Mouse (Mus musculus): Measurements from ENCODE around the gene Rtn4rl2. TPM values are rescaled to one million over a fixed set of nuclear protein-coding genes. Genes with fewer than 3 reads are reported as not detected.

Rtn4rl2 gene
- total RNA-seq, 2 experiments from 2014 or later = 99.5 to 113 TPM

DNA sequence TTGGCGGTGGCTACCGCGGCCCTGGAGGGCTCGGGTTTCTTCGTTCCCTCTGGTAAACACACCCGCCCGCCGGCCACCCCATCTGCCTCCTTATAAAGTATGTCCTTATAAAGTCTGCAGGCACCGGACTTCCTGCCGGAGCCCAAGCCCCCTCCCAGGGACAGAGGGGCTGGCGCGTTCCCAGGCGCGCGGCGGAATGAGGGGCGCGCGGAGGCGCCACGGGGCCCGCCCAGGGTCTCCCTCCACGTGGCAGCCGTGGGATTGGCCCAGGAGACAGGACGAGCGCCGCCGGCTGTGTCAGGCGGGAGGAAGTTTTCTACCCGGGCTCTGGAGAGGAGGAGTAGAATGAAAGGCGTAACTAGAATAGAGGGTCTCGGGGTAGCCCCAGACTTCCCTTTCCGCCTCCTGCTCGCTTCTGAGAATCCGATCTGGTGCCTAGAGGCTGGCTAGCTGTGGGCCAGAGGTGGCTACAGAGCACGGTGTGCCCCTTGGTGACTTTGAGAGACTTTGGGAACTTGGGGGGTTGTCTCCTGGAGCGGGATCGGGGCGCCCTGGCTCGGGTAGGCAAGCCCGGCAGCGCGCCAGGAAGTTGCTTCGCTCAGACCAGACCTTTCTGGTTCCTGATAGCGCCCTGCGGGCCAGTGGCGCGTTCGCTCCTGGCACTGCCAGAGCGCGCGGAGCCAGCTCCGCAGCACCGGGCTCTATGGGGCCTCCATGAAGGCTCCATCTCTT is 46.3 kb downstream of the Rtn4rl2 start:
- intact Hi-C loops (cut with DNase I) = no loop called here
- no peak overlapping the region for H3K27ac ChIP-seq
- no peak for DNase-seq (ENCODE audit: extremely low spot score in 1 of 2, low spot score in 2 of 2)
- TF ChIP-seq CTCF (IDR thresholded peaks at IDR 0.05) = no peak
- peak overlapping the region; percentile 48 for H3K4me3 ChIP-seq

DNA sequence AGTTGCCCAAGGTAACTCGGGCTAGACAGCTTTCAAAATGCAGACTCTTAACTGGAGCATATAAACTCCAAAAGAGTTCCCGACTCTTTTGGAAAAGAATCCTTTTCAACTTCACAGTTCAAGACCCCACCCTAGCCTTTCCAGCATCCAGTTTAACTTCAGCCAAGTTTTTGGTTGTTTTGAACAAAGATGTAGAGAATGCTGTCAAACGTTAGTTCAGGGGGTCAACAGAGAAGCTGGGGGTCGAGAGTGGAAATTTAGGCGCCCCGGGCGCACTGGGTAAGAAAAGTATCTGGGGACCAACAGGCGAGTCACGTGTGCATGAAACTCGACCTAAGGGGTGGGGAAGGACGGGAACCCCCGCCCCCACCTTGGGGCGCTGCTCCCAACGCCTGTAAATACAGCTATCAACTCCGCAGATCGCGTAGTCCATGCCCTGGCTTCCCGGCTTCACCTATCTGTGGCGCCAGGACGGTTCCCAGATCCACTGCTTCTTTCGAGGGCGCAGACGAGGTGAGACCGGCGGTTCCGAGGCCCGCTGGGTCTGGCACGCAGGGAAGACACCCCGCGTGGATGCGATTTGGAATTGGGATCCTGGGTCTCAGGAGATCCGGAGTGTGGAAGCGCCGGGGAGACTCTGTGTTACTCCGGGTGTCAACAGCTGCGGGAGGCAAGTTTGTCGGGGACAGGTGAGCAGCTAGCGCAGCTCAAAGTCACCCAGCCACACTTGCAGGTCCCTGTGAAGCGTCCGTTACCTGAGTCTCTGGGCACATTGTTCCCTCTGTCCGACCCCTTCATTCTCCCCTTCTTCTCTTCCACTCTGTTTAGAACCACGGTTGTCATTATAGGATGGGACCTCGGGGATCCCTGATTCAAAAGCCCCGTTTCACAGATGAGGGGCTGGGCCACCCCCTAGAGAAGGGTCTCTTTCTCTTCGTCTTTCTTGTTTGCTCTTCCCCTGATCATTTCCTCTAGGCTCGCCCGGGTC is 47.2 kb downstream of the Rtn4rl2 start:
- no peak for DNase-seq (ENCODE audit: extremely low spot score in 1 of 2, low spot score in 2 of 2)
- Histone ChIP-seq H3K27ac (no peak overlapping the region), H3K4me3 (peak overlapping the region; percentile 48)
- TF ChIP-seq CTCF (IDR thresholded peaks at IDR 0.05) = no peak
- intact Hi-C loops (cut with DNase I) = loop anchor here (10.0 kb wide), 1 partner anchor 366 kb away; no protein-coding TSS in a partner anchor

DNA sequence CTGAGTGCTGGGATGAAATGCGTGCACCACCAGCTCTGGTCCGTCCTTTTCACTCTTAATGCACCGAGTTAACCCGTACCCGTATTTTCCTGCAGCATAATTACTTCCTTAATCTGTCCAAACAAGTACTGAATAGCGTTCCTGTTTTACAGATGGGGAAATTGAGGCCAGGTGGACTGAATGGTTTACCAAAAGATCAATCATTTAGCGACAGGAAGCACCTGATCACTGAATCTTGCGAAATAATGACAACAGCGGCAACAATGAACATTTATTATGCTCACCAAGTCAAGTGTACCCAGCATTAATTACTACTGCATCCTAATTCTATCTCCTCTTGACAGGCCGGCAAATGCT is 47.9 kb downstream of the Rtn4rl2 start, which contains the start of gene Slc43a1:
Gene Slc43a1, plus strand, starts transcription at position 258 of the 357 bp plus-strand sequence.
- intact Hi-C loops (cut with DNase I) = loop anchor here (10.0 kb wide), 1 partner anchor 366 kb away; no protein-coding TSS in a partner anchor
- Histone ChIP-seq H3K4me3 (peak within 1 kb of the TSS; percentile 48), H3K27ac (no peak within 1 kb of the TSS)
- no peak for DNase-seq (ENCODE audit: extremely low spot score in 1 of 2, low spot score in 2 of 2)
- no peak for TF ChIP-seq CTCF (IDR thresholded peaks at IDR 0.05)

DNA sequence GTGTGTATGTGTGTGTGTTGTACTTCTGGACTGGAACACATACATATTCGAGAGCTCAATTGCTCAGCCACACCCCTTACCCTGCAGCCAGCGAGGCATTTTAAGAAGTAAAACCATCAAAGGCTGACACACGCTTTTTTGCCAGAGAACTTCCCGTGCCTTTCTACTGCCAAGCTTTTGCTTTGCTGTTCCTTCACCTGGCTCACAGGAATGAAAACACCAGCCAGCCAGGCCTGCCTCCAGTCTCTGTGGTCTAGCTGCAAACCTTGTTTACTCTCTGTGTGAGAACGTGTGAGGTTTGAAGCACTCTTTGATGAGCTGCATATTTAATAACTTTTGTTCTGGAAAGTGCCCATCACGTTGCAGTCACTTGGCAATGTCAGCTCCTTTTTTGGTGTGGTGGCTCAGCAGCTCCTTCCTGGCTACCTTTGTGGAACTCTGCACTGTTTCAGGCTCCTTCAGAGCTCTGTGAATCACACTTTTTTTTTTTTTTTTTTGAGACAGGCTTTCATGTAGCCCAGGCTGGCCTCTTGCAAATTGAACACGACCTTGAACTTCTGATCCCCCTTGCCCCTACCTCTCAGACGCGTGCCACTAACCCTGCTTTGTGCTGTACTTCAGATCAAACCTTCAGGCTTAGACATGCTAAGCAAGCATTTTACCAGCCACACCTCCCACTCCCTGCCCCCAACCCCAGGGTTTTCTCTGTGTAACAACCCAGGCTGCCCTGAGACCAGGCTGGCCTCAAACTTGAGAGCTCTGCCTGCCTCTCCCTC is 48.5 kb downstream of the Rtn4rl2 start:
- no peak for DNase-seq (ENCODE audit: extremely low spot score in 1 of 2, low spot score in 2 of 2)
- Histone ChIP-seq H3K27ac (no peak overlapping the region), H3K4me3 (no peak overlapping the region)
- intact Hi-C loops (cut with DNase I) = loop anchor here (10.0 kb wide), 1 partner anchor 367 kb away; no protein-coding TSS in a partner anchor
- TF ChIP-seq CTCF (IDR thresholded peaks at IDR 0.05) = no peak

DNA sequence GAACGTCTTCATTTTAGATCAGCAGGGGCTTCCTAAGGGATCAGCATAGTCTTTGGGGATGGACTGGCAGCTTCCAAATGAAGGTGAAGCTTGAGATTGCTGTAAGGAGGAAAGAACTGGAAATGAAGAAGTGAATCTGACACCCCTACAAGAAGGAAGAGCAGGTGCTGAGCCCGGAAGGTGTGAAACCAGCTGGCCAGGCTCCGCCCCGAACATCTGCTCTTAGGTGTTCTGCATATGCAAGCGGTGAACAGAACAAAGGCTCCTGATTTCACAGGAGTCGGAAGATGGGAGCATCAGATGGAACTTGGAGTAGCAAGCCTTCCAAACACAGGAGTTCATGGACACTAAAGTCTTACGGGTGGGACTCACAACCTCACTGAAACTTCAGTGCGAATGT is 49.4 kb downstream of the Rtn4rl2 start:
- Histone ChIP-seq H3K4me3 (no peak overlapping the region), H3K27ac (no peak overlapping the region)
- DNase-seq (ENCODE audit: extremely low spot score in 1 of 2, low spot score in 2 of 2) = no peak
- intact Hi-C loops (cut with DNase I) = loop anchor here (10.0 kb wide), 1 partner anchor 368 kb away; no protein-coding TSS in a partner anchor
- no peak for TF ChIP-seq CTCF (IDR thresholded peaks at IDR 0.05)

DNA sequence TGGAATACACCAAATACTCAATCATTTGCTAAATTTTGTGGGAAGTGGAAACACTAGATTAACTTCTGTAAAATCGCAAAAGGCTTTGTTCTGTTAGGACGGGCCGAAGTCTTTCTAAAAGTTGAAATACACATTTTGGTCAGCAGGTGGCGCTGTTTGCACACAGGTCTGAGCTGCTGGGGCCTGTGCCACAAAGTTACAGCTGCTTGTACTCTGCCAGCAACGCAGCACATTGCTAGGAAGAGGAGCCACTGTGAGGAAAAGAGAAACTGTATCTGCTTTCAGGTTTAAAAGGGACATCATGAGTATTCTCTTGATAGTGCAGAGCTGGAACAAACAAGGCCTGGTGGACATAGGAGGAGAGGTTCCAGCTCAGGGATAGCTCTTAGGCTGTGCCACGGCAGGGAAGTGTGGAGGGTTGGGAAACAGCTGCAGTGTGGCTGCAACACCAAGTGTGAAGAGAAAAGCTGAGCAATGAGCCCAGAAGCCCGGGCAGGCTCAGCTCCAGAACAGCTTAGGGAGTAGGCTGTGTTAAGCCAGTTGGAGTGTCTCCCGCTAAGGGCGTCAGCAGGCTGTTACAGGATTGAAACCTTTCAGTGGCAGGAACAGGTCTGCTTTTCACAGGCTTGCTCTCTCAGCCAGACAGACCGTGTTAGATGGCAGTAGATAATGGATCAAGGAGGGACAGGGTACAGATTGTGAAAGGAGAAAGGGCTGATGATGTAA is 54.7 kb downstream of the Rtn4rl2 start:
- peak; percentile 82 to 86 for DNase-seq (ENCODE audit: extremely low spot score in 1 of 2, low spot score in 2 of 2)
- H3K4me3 ChIP-seq = no peak overlapping the region
- H3K27ac ChIP-seq = peak overlapping the region; percentile 68
- peak; percentile 94 for TF ChIP-seq CTCF (IDR thresholded peaks at IDR 0.05)
- intact Hi-C loops (cut with DNase I) = loop anchor here (1.0 to 10.0 kb wide), 6 partner anchors 23 to 373 kb away; partner anchors contain the start of genes P2rx3 and Ssrp1

DNA sequence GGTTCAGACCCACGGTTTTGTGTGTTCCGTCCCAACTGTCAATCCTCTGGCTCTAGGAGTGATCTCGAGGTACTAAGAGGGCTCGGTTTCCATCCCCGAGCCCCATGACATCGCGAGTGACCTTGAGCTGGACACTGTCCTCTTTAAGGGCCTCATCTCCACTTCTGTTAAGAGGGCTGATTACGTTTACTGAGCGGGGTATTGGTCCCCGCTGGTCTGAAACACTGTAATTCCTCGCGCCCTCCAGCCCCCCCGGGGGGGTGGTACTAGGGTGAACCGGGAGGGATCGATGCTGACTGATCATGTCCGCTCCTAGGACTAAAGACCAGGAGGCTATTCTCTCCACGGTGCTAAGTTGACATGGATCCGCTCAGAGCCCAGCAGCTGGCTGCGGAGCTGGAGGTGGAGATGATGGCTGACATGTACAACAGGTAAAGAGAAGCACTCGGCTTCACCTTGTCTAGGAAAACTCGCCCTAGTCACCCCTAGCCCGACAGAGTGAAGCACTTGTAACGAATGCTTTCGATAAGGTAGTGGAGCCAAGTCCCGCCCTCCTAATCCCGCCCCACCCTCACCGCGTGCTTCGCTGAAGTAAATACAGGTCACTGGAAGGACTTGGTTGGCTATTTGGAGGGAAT is 59.1 kb downstream of the Rtn4rl2 start:
- H3K27ac ChIP-seq = peak overlapping the region; percentile 66
- intact Hi-C loops (cut with DNase I) = no loop called here

DNA sequence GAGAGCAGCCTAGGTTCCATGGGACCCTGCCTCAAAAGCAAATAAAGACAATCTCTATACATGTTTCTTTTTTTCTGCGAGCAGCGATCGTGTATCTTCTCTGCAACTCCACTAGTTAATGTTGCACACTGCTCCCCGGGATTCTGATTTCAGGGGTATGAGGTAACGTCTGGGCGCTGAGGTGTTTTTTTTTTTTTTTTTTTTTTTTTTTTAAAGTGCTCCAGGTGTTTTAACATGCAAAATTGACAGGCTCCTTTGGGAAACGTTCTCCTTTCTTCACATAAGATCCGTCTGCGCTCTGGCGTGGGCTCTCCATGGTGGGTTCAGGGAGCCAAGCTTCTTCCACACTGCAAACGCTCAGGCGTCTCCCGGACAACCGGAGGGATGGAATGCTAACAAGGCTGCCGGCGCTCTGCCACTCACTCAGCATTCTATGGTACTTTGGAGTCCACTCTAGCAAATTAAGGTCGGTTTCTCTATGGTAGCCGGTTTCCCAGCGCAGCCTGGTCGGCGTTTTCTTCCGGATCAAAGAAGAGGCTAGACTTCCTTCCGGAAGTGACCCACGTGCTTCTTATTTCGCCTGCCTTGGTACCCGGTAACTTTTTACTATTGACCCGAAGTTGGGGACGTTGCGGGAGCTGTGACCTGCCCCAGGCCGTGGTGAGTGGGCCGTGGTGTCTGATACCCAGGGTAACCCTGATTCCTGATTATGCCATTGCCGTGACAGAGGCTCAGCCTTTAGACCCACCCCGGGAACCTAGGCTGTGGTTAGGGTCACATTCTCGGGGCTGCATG is 59.8 kb downstream of the Rtn4rl2 start, which contains the start of gene Timm10:
Gene Timm10, plus strand, starts transcription at position 510 of the 795 bp plus-strand sequence.
- TF ChIP-seq CTCF (IDR thresholded peaks at IDR 0.05) = no peak
- peak; percentile 82 to 87 for DNase-seq (ENCODE audit: extremely low spot score in 1 of 2, low spot score in 2 of 2)
- Histone ChIP-seq H3K27ac (peak within 1 kb of the TSS; percentile 66), H3K4me3 (peak within 1 kb of the TSS; percentile 62)
- intact Hi-C loops (cut with DNase I) = no loop called here

More for the DNA sequence above, 59.1 kb downstream of the Rtn4rl2 start:
- no peak for TF ChIP-seq CTCF (IDR thresholded peaks at IDR 0.05)
- H3K4me3 ChIP-seq = peak overlapping the region; percentile 62
- DNase-seq (ENCODE audit: extremely low spot score in 1 of 2, low spot score in 2 of 2) = no peak

DNA sequence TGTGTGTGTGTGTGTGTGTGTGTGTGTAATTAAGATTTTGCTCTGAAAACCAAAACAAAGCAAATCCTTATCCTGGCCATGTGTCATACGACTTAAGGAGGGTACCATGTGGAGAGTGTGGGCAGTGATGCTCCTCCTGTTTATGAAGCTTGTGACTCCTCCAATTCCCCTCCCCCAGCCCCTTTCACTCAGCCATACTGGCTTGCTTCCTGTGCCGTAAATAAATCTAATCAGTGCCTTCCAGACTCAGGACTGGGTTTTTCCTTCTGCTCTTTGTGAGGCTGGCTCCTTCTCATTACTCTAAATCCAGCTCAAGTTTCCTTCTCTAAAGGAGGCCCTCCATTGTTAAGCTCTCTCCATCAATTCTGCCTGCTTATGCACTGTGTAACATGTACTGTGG is 63.3 kb downstream of the Rtn4rl2 start:
- intact Hi-C loops (cut with DNase I) = no loop called here
- H3K27ac ChIP-seq = no peak overlapping the region
- TF ChIP-seq CTCF (IDR thresholded peaks at IDR 0.05) = no peak
- DNase-seq (ENCODE audit: extremely low spot score in 1 of 2, low spot score in 2 of 2) = no peak
- H3K4me3 ChIP-seq = no peak overlapping the region
